Mouse (Mus musculus) forelimb bud, embryonic 11.5 days (tissue): ENCODE results near the gene Tmbim1.
"Not testable (repeated sequence)": the region's sequence is repeated elsewhere in the genome, so short reads cannot be mapped to it uniquely, and the experiment has no call there.

Source experiments
- DNase-seq: peaks from one replicate; pipeline ENCODE4 v3.0.0-alpha.2; 2012; ENCODE audit warnings: low read depth, low spot score

Gene Tmbim1

DNA sequence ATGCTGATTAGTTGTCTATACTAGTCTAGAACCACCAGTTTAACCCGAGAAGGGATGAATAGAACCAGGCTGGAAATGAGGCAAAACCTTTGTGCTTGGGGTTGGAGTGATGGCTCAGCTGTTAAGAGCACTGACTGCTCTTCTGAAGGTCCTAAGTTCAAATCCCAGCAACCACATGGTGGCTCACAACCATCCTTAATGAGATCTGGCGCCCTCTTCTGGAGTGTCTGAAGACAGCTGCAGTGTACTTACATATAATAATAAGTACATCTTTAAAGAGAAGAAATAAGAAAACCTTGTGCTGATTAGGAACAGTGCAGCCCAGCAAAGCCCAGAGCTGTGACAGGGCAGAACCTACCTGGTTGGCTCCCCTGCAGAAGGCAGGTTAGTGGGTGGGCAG, 21.5 kb upstream of the Tmbim1 start:
- not testable (repeated sequence) for DNase-seq

- no peak for DNase-seq
Measured at GRCm38 (mm10) chr1:74321396-74321795, 16.0 kb upstream of the Tmbim1 start.

DNA sequence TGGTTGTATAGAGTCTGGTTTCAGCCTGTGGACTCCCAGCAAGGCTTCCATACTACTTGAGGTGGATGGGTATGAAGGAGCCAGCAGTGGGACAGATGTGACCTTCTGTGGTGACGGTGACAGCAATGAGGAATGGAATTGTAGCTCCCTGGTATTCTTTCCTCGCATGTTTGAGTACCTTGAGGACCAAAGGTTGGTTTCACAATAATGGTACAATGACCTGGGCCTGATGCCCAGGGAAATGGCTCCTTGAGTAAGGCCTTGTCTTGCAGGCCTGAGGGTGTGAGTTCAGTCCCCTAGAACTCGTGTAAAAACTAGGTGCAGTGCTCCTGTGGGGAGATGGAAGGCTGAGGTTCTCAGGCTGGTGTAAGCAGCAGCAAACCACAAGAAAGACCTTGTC, 13.3 kb upstream of the Tmbim1 start:
- DNase-seq, result no peak

DNA sequence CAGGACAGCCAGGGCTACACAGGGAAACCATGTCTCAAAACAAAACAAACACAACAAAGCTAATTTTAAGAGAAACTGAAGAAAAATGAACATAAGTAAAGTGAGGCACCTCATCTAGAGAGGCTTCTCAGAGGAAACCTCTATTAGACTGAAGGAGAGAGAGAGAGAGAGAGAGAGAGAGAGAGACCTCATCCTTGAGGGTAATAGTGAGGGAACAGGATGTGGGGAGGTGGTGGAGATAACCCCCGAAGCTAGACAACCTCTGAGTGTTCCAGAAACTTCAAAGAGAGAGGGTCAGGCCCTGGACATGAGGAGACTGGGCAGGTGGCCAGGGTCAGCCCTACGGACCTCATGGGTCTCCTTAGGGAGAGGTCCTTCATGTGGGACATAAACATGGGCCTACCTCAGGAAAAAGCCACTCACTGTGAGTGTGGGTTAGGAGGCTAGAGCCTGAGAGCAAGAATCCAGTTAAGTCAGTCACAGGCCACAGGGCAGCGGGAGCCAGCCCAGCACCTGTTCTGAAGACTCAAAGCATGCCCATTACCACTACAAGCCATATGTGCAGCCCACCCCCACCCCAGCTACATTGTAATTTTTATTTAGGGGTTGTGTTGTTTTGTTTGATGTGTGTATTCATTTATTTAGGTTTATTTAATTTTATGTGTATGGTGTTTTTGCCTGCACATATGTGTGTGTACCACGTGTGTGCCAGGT, 10.8 kb upstream of the Tmbim1 start:
- DNase-seq, result no peak

DNA sequence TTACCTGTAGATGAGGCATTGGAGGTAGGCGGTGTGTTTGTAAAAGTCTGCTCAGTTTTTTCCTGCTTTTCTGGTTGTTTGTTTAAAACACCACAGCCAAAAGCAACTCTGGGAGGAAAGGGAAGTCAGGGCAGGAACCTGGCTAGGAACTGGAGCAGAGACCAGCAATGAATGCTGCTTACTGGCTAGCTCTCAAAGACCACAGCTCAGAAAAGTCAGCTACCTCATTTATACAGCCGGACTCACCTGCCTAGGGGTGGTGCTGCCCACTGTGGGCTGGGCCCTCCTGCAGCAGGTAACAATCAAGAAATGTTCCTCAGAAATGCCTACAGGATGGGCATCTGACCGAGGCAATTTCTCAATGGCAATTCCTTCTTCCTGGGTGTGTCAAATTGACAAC, 9.4 kb upstream of the Tmbim1 start:
- no peak for DNase-seq

GRCm38 (mm10) chr1:74313049-74313692, 7.7 kb upstream of the Tmbim1 start:
- peak; percentile 80 for DNase-seq

DNA sequence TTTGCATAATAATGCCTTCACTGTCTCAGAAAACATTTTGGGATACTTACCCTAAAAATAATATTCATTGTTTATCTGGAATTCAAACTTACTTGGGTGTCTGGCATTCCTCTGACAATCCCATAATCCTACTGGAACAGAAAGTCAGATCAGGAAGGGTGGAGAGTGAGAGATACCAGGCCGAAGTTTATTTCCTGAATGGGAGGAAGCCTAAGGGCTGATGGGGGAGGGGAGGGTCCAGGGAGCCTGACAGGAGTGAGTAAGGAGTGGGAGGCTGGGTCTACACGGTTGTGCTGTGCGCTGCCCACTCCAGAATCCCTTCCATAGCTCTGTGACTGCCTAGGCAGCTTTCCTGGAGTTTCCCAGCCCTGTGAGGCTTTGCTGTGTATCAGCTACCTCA, 4.3 kb upstream of the Tmbim1 start:
- no peak for DNase-seq

- DNase-seq, result no peak
Measured at GRCm38 (mm10) chr1:74308001-74308964, 2.9 kb upstream of the Tmbim1 start.

DNA sequence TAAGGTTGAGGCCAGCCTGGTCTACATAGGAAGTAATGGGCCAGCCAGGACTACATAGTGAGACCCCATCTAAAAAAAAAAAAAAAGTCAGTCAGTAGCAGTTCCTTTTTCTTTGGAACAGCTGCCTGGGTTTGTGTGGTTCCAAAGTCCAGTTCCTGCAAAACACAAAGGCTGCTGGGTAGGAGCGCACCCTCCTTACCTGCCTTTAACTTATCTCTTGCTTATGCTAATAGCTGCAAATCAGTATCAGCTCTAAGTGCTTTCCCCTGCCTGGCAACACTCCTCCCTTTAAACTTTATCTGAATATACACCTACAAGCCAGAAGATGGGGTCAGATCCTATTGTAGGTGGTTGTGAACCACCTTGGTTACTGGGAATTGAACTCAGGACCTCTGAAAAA, 1.7 kb upstream of the Tmbim1 start:
- DNase-seq, result no peak

- DNase-seq, result no peak
Measured at GRCm38 (mm10) chr1:74304946-74305345, 476 bp downstream of the Tmbim1 start.

GRCm38 (mm10) chr1:74304339-74304790, 1.1 kb downstream of the Tmbim1 start:
- DNase-seq, result no peak

- DNase-seq, result no peak
Measured at GRCm38 (mm10) chr1:74303509-74304338, 1.7 kb downstream of the Tmbim1 start.

GRCm38 (mm10) chr1:74302835-74303234, 2.6 kb downstream of the Tmbim1 start:
- DNase-seq, result no peak

DNA sequence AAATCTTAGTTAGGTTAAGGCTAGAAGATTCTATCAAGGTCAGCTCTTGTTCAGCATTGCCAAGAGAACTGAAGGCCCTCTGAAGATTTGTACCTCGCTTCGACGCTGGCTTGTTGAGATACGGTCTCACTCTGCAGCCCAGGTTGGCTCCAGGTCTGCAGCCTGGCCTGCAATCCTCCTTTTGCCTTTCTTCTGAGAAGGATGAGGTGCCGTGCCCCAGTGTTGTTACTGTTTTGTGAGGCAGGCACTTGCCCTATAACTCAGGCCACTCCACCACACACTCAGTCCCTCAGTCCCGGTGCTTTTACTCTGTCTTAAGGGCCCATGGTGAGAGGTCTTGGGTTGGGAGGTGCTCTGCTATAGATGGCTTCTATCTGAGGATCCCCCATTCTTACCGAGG, 3.2 kb downstream of the Tmbim1 start:
- DNase-seq, result no peak

GRCm38 (mm10) chr1:74300347-74301110, 4.9 kb downstream of the Tmbim1 start:
- no peak for DNase-seq

DNA sequence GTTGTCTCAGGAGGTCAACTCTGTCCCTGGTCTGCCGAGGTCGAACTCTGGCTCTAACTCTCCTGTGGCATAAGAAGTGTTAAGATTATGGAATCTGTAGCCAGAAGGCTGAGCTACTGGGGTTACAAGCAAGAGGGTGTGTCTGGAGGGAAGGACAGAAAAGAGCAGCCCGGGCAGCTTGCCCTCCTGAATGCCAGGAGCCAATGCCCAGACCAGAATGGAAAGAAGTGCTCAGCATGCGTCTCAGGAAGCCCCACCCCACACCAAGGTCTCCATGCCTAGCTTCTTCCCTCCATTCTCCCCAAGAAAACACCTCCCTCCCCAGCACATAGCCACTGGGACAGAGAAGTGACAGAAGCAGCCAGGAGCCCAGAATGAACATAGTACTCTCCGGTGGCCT, 6.4 kb downstream of the Tmbim1 start:
- DNase-seq, result no peak

DNA sequence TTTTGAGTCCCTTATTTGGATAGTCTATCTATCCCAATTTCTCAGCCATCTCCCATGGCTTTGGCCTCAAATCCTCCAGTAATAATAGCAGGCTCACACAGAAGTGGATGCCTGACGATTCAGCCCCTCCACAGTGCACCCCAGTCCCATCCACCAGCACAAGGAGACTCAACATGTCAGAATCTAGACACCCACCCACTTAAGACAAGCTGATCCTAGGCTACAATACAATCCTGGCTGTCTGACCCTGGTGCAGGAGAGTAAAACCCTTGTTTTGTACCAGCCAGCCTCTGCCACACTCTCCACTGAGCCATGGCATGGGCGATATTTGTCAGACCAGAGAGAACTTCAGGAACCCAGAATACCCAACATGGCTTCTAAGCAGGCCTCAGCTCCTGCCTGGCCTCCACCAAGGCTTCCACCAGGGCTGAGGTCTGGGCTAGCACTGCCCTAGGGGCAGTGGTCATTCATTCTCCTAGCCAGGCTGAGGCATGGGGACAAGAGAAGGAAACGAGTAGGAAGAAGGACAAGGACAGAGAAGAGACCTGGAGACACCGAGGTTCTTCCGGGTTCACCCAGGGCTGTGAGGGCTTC, 7.2 kb downstream of the Tmbim1 start:
- no peak for DNase-seq

- DNase-seq, result no peak
Measured at GRCm38 (mm10) chr1:74297269-74297668, 8.2 kb downstream of the Tmbim1 start.

GRCm38 (mm10) chr1:74296477-74296876, 8.9 kb downstream of the Tmbim1 start:
- no peak for DNase-seq
